Mouse (Mus musculus): ENCODE data around the gene Ulk2. TPM values are rescaled to one million over a fixed set of nuclear protein-coding genes. Genes with fewer than 3 reads are reported as not detected.

The Ulk2 gene
- polyA plus RNA-seq (2012; rRNA removed): 2.7 and 3.0 TPM in 2 replicates

DNA sequence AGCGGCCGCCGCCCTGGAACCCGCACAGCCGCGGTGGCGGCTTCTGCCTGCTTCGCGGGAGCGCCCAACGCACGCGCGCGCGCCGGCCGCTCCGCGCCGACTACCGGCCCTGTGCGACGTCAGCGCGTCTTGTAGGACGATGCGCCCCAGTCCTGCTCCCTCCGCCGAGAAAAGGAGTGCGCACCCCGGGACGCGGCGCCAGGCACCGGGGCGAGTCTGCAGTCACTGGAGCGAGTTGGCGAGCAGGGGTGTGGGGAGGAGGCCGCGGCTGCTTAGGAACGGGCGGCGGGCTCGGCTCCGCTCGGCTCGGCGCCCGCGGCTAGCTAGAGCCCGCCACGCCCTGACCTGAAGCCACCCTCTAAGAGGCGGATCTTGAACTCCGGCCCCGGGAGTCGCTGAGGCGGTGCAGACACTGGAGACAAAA is at the start of gene Ulk2:
Ulk2 (minus strand) TSS at position 86 of the 424 bp plus-strand sequence.

DNA sequence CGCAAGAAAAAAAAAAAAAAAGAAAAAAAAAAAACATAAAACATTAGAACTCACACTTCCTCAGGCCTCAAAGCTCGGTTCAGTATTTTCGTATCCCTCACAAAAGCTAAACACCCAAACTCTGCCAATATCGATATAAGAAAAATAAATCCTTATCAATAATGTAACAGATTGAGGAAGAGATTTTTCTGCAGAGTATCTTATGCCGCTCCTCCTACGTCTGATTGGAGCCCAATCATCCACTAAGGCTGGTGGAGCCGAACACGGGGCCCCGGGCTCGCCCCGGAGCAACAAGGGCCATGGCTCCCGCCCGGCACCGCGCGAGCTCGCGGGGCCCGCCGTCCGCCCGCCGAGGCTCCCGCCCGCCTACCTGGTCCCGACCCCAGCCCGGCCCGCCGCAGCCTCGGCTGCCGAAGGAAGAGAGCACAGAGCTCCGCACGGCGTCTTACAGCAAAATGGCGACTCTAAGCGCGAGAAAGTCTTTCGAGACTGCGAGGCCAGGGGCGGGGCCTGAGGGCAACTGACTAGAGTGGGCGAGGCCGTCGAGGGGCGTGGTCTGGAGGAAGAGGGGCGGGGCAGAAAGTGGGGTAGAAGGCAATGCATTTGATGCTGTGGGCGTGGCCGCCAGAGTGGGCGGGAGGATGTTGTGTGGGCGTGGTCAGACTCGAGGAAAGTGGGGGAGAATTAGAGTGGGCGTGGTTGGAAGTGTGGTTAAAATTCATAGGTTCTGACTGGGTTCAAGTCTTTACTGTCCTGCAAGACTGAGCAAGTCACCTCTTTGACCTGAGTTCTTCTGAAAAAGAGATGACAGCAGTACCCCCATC is 93.1 kb downstream of the Ulk2 start, which contains the start of gene Prpsap2:
Prpsap2 (minus strand) TSS at position 505 of the 824 bp plus-strand sequence.

Other genes starting within 250 kb of the Ulk2 start
- gene Grap, start 201.8 kb downstream of the Ulk2 start, polyA plus RNA-seq (2012; rRNA removed): 1.9 and 2.1 TPM in 2 replicates
- 3.4 and 3.8 TPM in 2 replicates for gene Fam83g, start 171.0 kb downstream of the Ulk2 start, polyA plus RNA-seq (2012; rRNA removed)
- gene Slc5a10, start 134.2 kb downstream of the Ulk2 start, polyA plus RNA-seq (2012; rRNA removed): not detected in 2 replicates
- 6.9 and 7.5 TPM in 2 replicates for gene Prpsap2, start 93.0 kb downstream of the Ulk2 start, polyA plus RNA-seq (2012; rRNA removed)
- gene Akap10, start 75.2 kb upstream of the Ulk2 start, polyA plus RNA-seq (2012; rRNA removed): 6.8 and 7.6 TPM in 2 replicates
- 21.2 and 25.7 TPM in 2 replicates for gene Specc1, start 101.7 kb upstream of the Ulk2 start, polyA plus RNA-seq (2012; rRNA removed)

Data from liver, embryonic 14 days (tissue).